Mouse (Mus musculus) heart, embryonic 12.5 days (tissue): ENCODE results near the gene Cmtm2a. TPM values are rescaled to one million over a fixed set of nuclear protein-coding genes. Genes with fewer than 3 reads are reported as not detected.

Experiments
- ATAC-seq: fragments of 200-750 bp; cut with Nextera tagmentation; 2 replicates; pipeline ENCODE4 v1.8.0; 2017; ENCODE audit warnings: moderate TSS enrichment, moderate library complexity; ENCODE audit not compliant: insufficient number of reproducible peaks, low FRiP score
- H3K27ac ChIP-seq: fragments of 300-500 bp; sonication (generic); 2 replicates; pipeline ENCODE4 v1.5.1; 2016; ENCODE audit warnings: mild to moderate bottlenecking, moderate library complexity; ENCODE audit not compliant: poor library complexity, severe bottlenecking
- H3K27me3 ChIP-seq: fragments of 300-500 bp; sonication (generic); replicated peaks from 2 replicates; pipeline ENCODE4 v1.6.1; 2016; ENCODE audit warnings: mild to moderate bottlenecking, moderate library complexity
- H3K36me3 ChIP-seq: fragments of 300-500 bp; sonication (generic); 2 replicates; pipeline ENCODE4 v1.6.1; 2016; ENCODE audit warnings: mild to moderate bottlenecking, moderate library complexity
- H3K4me1 ChIP-seq: fragments of 300-500 bp; sonication (generic); replicated peaks from 2 replicates; pipeline ENCODE4 v1.6.1; 2016; ENCODE audit warnings: mild to moderate bottlenecking
- H3K4me2 ChIP-seq: fragments of 300-500 bp; sonication (generic); 2 replicates; pipeline ENCODE4 v1.6.1; 2016; ENCODE audit warnings: mild to moderate bottlenecking, moderate library complexity
- H3K4me3 ChIP-seq: fragments of 300-500 bp; sonication (generic); 2 replicates; pipeline ENCODE4 v1.5.1; 2016; ENCODE audit warnings: mild to moderate bottlenecking
- H3K9ac ChIP-seq: fragments of 300-500 bp; sonication (generic); 2 replicates; pipeline ENCODE4 v1.6.1; 2016; ENCODE audit warnings: mild to moderate bottlenecking, moderate library complexity
- H3K9me3 ChIP-seq: fragments of 300-500 bp; sonication (generic); replicated peaks from 2 replicates; pipeline ENCODE4 v1.6.1; 2016; ENCODE audit warnings: mild to moderate bottlenecking, moderate library complexity
- WGBS: fragments of 180-500 bp; shearing (Covaris S2); methylation state at CpG from one replicate; pipeline ENCODE4 v1.1.7; 2016; 5-methylcytosine and 5-hydroxymethylcytosine counted together
- polyA plus RNA-seq: library from polyadenylated mRNA; unstranded; fragments of >200 nt; fragmentation: Nextera tagmentation; extraction: Ambion mirVana; gene quantifications from 2 replicates; pipeline ENCODE4 v1.2.1, GENCODE M21; 2016

Gene Cmtm2a
- polyA plus RNA-seq, 1 experiment from 2014 or later: not detected

DNA sequence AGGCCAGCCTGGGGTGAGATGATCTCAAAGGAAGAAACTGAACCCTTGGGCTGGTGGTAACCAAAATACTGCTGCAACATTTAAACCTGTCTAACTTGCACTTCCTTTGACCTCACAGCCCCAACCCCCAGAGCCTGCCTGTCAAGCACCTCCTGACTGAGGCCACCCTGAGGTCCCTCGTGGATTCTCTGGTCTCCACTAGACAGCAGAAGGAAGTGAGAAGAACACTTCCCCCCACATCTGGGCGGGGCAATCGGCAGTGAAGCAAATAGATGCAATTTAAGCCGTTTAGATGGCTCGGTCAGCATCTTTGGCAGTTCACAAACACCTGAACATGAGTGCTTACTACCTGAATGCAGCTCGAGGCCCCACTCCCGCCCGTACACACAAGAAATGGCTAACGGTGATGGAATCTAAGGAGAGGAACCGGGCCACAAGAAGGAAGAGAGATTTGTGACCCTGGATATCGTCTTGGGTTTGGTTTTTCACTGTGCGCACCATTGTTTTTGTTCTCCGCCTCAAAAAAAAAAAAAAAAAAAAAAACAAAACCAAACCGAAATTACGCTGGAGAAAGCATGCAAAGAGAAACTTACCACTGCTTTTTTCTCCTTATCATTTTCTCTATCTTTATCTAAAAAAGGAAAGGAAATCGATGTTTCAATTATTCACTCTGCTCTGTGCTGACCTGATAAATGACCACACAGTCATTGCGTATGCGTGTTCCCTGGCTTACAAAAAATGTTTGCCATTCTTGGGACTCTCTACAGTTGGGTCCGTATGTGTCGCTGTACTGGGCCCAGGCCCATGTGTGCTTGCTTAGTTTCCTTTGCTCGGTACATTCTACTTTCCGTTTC is 45.7 kb downstream of the Cmtm2a start:
- 65% methylated on average over 22 of the region's 22 CpGs for WGBS
- Histone ChIP-seq H3K27ac (no peak overlapping the region), H3K27me3 (no peaks in the 10 kb centered on the region), H3K36me3 (peaks cover 23% of the 10 kb centered on the region), H3K4me2 (peak overlapping the region; percentile 89), H3K9me3 (no peaks in the 10 kb centered on the region), H3K4me1 (peaks cover 16% of the 10 kb centered on the region), H3K9ac (peak overlapping the region; percentile 79; the same call in 1 of the 2 replicates), H3K4me3 (peak overlapping the region; percentile 81)
- no peak for ATAC-seq

DNA sequence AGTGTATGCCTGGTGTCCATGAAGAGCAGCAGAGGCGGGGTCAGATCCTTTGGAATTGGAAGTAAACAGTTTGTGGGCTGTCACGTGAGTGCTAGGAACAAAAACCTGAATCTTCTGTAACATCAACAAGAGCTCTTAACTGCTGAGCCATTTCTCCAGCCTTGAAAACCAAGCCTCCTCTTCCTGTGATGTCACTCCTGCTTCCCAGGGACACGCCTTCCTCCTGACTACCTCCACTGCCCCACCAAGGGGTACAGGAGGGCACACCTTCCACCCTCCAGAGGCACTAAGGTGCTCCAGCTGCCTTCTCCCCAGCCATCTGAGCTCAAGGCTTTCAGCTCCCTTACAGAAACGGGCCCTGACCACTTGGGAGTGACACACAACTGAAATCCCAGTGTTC is 46.4 kb downstream of the Cmtm2a start:
- H3K4me2 ChIP-seq: no peak overlapping the region
- no peaks in the 10 kb centered on the region for H3K27me3 ChIP-seq
- no peak overlapping the region for H3K4me3 ChIP-seq
- no peak overlapping the region for H3K9ac ChIP-seq
- WGBS: 80% methylated on average over 4 of the region's 4 CpGs
- peaks cover 29% of the 10 kb centered on the region for H3K36me3 ChIP-seq
- H3K27ac ChIP-seq: no peak overlapping the region
- ATAC-seq: no peak
- H3K9me3 ChIP-seq: no peaks in the 10 kb centered on the region
- H3K4me1 ChIP-seq: peaks cover 14% of the 10 kb centered on the region

DNA sequence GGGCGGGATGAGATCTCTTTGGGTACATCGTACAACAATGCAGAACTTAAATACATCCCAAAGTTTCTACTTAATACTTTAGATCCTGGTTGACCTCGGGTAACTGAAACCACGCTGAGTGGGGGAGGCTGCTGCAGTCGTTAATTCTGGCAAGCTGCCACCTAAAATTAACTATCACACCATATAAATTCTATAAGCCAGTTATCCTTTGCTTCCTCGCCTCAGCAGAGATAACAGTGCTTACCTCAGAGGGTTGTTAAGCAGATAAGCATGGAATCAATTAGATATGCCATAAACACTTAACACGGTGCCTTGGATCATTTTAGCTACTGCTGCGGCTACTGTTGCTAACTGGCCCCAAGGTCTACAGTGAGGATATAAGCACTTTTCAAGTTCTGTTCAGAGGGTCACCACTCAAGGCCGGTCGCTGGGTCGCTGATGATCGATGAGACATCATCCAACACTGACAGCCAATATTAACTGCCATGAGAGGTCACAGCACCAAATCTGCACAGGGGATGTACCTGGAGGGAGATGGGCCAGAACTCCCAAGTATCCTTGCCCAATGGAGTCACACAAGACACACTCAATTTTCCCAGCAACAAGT is 50.8 kb downstream of the Cmtm2a start:
- 75% methylated on average over 12 of the region's 12 CpGs for WGBS
- H3K9ac ChIP-seq: no peak overlapping the region
- no peak overlapping the region for H3K27ac ChIP-seq
- H3K4me2 ChIP-seq: no peak overlapping the region
- H3K4me3 ChIP-seq: no peak overlapping the region
- peaks cover 74% of the 10 kb centered on the region for H3K36me3 ChIP-seq
- ATAC-seq: no peak
- H3K9me3 ChIP-seq: no peaks in the 10 kb centered on the region
- peaks cover 5% of the 10 kb centered on the region; the same call in 1 of the 2 replicates for H3K4me1 ChIP-seq
- no peaks in the 10 kb centered on the region for H3K27me3 ChIP-seq

DNA sequence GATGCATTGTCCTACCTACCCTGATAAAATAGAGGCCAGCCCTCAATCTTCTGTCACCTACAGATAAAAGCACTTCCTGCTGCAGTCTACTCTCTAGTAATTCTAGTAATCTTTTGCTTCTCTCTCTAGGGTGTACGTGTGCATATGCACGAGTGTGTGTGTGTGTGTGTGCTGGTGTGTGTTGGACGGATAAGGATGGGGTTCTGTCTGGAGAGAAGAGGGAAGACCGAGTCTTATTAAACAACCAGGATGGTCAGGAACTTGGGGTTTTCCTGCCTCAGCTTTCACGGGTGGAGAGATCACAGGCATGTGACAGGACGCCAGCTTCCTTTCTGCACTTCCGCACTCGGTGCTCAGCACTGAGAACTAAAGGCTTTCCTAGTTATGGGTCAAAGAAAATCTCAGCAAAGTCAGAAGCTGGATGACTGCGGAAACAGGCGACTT is 53.5 kb downstream of the Cmtm2a start:
- no peak for ATAC-seq
- Histone ChIP-seq H3K27ac (no peak overlapping the region), H3K9ac (no peak overlapping the region), H3K4me2 (no peak overlapping the region), H3K4me1 (no peaks in the 10 kb centered on the region), H3K9me3 (no peaks in the 10 kb centered on the region), H3K4me3 (no peak overlapping the region), H3K27me3 (no peaks in the 10 kb centered on the region), H3K36me3 (peaks cover 87% of the 10 kb centered on the region)
- WGBS: 67% methylated on average over 10 of the region's 10 CpGs

- ATAC-seq: no peak
- no peak overlapping the region for H3K4me2 ChIP-seq
- 38% methylated on average over 6 of the region's 6 CpGs for WGBS
- H3K9ac ChIP-seq: no peak overlapping the region
- H3K27ac ChIP-seq: no peak overlapping the region
- H3K27me3 ChIP-seq: no peaks in the 10 kb centered on the region
- no peak overlapping the region for H3K4me3 ChIP-seq
- H3K36me3 ChIP-seq: peaks cover 89% of the 10 kb centered on the region
- H3K9me3 ChIP-seq: no peaks in the 10 kb centered on the region
- H3K4me1 ChIP-seq: no peaks in the 10 kb centered on the region
These were observed 58.4 kb downstream of the Cmtm2a start for GRCm38 (mm10) chr8:104234573-104234972.

DNA sequence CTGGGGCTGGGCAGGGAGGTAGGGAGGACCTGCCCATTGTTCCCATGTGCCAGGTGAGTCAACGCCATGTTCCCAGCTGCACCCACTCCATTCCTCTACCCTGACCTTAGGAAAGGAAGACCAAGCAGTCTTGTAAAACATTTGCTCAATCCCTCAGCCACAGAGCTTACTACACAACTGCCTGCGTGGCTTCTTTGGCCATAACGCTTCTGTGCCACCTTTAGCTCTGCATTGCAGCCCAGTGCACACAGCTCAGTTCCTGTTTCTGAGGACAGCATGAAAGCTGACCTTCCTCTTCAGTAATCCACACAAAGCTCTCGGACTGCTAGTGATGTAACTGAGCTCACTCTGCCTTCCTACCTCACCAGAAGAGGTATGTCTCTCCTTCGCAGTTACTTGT is 60.1 kb downstream of the Cmtm2a start:
- H3K4me3 ChIP-seq: no peak overlapping the region
- H3K4me2 ChIP-seq: no peak overlapping the region
- no peaks in the 10 kb centered on the region for H3K27me3 ChIP-seq
- no peak for ATAC-seq
- H3K9me3 ChIP-seq: no peaks in the 10 kb centered on the region
- H3K4me1 ChIP-seq: no peaks in the 10 kb centered on the region
- H3K9ac ChIP-seq: no peak overlapping the region
- no peak overlapping the region for H3K27ac ChIP-seq
- peaks cover 88% of the 10 kb centered on the region for H3K36me3 ChIP-seq
- 92% methylated on average over 5 of the region's 5 CpGs for WGBS

DNA sequence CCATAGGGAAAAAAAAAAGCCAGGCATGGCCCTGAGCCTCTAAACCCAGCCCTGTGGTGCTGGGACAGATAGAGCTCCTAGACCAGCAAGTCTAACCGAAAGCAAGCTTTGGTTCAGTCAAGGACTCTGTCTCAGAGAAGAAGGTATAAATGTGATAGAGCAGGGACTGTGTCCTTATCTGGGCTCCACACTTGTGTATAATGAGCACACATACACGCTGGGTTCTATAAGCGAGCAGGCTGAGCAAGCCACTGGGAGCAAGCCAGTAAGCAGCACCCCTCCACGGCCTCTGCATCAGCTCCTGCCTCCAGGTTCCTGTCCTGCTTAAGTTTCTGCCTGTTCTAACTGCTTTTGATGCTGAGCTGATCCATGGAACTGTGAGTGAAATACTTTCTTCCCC is 60.9 kb downstream of the Cmtm2a start:
- H3K27ac ChIP-seq: no peak overlapping the region
- WGBS: 88% methylated on average over 4 of the region's 4 CpGs
- no peak overlapping the region for H3K4me2 ChIP-seq
- H3K4me1 ChIP-seq: no peaks in the 10 kb centered on the region
- H3K4me3 ChIP-seq: no peak overlapping the region
- H3K9ac ChIP-seq: no peak overlapping the region
- no peaks in the 10 kb centered on the region for H3K27me3 ChIP-seq
- no peak for ATAC-seq
- H3K36me3 ChIP-seq: peaks cover 88% of the 10 kb centered on the region
- no peaks in the 10 kb centered on the region for H3K9me3 ChIP-seq

Other genes starting within 250 kb of the Cmtm2a start
- gene Cdh5, start 191.6 kb downstream of the Cmtm2a start, polyA plus RNA-seq: 47.6 and 51.6 TPM in 2 replicates
- gene Bean1, start 122.7 kb downstream of the Cmtm2a start, polyA plus RNA-seq: 0.27 and 0.28 TPM in 2 replicates
- 13.2 and 13.6 TPM in 2 replicates for gene Tk2, start 44.6 kb downstream of the Cmtm2a start, polyA plus RNA-seq
- gene Cklf, start 42.3 kb downstream of the Cmtm2a start, polyA plus RNA-seq: 30.5 and 34.1 TPM in 2 replicates
- not detected in 2 replicates for gene Gm45711, start 16.9 kb upstream of the Cmtm2a start, polyA plus RNA-seq
- gene Cmtm1, start 17.0 kb upstream of the Cmtm2a start, polyA plus RNA-seq: not detected in 2 replicates
- not detected in 2 replicates for gene Gm11020, start 28.4 kb upstream of the Cmtm2a start, polyA plus RNA-seq
- gene Cmtm2b, start 29.0 kb upstream of the Cmtm2a start, polyA plus RNA-seq: not detected in 2 replicates
- gene Cmtm3, start 46.2 kb upstream of the Cmtm2a start, polyA plus RNA-seq: 107 and 112 TPM in 2 replicates
- 1.7 TPM in 2 replicates for gene Cmtm4, start 102.6 kb upstream of the Cmtm2a start, polyA plus RNA-seq
- gene Dync1li2, start 149.9 kb upstream of the Cmtm2a start, polyA plus RNA-seq: 69.1 and 76.8 TPM in 2 replicates
- gene Terb1, start 216.7 kb upstream of the Cmtm2a start, polyA plus RNA-seq: 0.10 and 0.15 TPM in 2 replicates
- 77.0 and 81.0 TPM in 2 replicates for gene Nae1, start 241.5 kb upstream of the Cmtm2a start, polyA plus RNA-seq
- 0.78 and 0.91 TPM in 2 replicates for gene Car7, start 241.5 kb upstream of the Cmtm2a start, polyA plus RNA-seq